Mouse (Mus musculus): Measurements from ENCODE around the gene Sdc4.

The Sdc4 gene

GRCm38 (mm10) chr2:164431676-164432465 is 11.8 kb downstream of the Sdc4 start:
- DNase-seq (ENCODE audit: low read depth): no peak

GRCm38 (mm10) chr2:164430697-164431096 is 13.0 kb downstream of the Sdc4 start:
- DNase-seq (ENCODE audit: low read depth): no peak

DNA sequence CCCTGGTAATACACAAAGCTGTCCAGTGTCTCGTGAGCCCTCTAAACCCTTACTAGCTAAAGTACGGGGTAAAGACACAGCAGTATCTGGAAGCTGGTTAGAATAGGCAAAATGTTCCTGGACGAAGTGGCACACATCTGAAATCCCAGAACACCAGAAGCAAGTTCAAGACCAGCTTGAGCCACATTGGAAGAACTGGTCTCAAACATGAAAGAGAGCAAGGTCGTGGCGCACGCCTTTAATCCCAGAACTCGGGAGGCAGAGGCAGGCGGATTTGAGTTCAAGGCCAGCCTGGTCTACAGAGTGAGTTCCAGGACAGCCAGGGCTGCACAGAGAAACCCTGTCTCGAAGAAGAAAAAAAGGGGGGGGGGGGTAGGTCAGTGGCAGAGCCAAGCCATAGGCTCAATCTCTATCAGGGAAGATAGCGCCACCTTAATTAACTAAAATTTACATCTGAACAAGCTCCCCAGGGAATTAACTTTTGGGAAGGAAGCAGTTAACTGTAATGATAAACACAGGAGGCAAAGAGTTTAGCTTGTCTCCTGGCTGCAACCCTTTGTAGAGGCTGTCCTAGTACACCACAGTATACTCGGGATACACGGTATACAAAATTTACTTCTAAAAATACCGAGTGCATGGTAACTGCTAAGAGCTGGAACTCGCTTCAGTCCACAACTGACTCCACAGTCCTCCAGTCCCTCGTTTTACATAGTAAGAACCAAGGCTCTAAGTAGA is 13.6 kb downstream of the Sdc4 start:
- no peak for DNase-seq (ENCODE audit: low read depth)

- no peak for DNase-seq (ENCODE audit: low read depth)
Measured at GRCm38 (mm10) chr2:164428451-164428850, 15.2 kb downstream of the Sdc4 start.

DNA sequence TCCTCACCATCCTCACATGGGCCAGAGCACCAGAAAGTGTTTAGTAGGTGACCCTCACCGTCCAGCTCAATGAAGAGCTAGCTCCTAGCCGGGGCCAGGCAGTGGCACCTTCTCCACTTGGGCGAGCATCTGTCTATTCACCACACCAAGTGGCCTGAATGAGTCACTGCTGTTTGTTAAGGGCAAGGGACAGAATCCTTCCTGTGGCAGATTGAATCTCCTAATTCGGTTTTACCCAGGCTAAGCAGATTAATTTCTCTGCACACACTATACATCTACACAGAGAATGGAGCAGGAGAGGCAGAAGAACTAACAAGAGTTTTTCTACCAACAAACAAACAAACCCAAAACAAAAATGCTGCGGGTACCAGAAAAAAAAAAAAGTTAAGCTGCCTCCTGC is 16.7 kb downstream of the Sdc4 start:
- DNase-seq (ENCODE audit: low read depth): peak; percentile 37

GRCm38 (mm10) chr2:164426121-164426520 is 17.6 kb downstream of the Sdc4 start:
- no peak for DNase-seq (ENCODE audit: low read depth)

GRCm38 (mm10) chr2:164425401-164425800 is 18.3 kb downstream of the Sdc4 start:
- DNase-seq (ENCODE audit: low read depth): no peak

GRCm38 (mm10) chr2:164424406-164424805 is 19.3 kb downstream of the Sdc4 start:
- no peak for DNase-seq (ENCODE audit: low read depth)

DNA sequence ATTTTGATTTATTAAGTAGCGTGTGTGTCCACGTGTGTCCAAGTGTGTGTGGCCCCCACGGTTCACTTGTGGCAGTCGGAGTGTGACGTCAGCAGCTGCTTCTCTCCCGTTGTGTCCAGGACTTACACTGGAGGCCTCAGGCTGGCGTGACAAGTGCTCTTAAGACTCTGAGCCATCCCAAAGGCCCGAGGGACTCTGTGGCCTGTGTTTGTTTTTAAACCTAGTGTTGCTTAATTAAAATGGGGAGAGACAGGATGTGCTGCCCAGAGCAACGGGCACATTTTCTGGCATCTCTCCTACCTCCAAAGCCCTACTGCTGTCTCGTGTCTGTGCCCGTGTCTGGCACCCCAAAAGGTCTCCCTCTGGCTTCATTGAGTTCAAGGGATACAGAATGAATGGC is 20.2 kb downstream of the Sdc4 start:
- no peak for DNase-seq (ENCODE audit: low read depth)

GRCm38 (mm10) chr2:164422675-164423393 is 20.9 kb downstream of the Sdc4 start:
- peak; percentile 18 for DNase-seq (ENCODE audit: low read depth)

DNA sequence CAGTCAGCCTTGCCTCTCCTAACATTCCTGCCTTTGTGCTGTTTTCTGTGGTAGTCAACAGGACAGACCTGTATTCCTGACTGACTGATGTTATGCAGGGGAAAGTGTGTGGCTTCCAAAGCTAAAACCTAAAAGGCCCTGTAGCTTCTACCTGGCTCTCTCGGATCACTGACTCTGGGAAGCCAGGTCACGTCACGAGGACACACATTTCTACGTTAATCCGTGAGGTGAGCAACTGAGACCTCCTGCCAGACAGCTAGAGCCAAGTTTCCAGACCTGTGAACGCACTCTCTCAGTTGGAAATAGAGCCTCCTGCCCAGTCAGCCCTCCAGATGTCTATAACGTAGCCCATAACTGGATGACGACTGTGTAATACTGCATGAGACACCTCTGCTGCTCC is 21.7 kb downstream of the Sdc4 start:
- no peak for DNase-seq (ENCODE audit: low read depth)

DNA sequence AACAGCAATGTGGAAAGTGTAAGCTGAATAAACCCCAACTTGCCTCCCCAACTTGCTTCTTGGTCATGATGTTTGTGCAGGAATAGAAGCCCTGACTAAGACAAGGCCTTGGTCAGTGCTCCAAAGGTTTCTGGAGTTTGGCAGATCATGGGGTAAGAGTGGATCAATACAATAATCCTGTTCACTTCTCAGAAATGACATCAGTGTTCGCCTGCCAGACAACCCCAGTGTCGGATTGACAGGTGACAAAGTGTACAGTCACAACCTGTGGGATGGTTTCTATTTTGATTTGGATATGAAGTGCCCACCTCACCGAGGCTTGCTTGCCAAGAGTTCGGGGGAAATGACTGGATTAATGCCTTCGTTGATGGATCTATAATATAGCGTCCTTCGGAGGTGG is 22.4 kb downstream of the Sdc4 start:
- no peak for DNase-seq (ENCODE audit: low read depth)

DNA sequence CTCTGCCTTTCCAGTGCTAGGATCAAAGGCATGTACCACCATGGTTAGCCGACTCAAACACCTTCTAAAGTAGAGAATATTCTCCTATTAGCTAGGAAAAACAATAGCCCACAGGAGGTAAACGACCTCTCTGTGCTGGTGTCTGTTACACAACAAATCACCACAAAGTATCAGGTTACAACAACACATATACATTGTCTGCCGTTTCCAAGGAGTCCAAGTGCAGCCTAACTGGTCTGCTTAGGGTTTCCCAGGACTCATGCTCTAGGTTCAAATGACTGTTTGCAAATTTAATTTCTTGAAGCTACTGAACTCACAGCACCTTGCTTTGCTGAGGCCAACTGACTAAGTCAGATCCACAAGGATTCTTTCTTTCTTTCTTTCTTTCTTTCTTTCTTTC is 24.2 kb downstream of the Sdc4 start:
- DNase-seq (ENCODE audit: low read depth): peak; percentile 49

- no peak for DNase-seq (ENCODE audit: low read depth)
Measured at GRCm38 (mm10) chr2:164418308-164418875, 25.3 kb downstream of the Sdc4 start.

DNA sequence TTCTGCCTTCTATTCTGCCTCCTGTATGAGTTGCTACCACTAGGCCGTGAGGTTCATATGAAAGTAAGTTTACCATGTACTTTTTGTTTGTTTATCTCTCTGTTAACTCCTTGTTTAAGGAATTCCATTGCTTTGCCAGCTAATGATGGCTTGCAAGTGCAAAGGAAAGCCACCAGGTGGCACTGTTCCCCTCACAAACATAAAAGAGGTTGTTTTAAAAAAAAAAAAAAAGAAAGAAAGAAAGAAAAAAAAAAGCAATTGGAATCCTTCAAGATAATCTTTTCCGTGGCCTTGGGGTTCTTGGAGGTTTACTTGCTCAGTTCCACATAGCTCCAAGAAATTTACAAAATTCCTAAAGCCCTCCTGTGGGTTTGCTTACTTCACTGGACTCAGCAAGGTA is 26.5 kb downstream of the Sdc4 start:
- peak; percentile 64 for DNase-seq (ENCODE audit: low read depth)

DNA sequence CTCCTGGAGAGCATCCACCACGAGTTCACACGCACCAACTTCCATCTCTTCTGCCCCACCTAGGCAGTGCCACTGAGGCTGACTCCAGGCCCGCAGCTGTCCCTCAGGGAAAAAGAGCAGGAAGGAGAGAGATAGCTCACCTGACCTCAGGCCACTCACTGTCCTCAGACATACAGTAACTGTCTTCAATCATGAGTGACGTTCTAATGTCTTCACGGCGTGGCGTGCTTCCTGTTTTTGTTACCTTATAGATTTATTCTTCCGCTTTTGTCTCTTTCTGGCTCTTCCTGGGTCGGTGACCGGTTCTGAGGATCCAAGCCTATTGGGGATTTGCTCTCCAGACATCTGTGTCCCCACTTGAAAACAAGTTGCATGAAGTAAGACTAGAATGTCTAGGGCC is 29.1 kb downstream of the Sdc4 start:
- no peak for DNase-seq (ENCODE audit: low read depth)

GRCm38 (mm10) chr2:164414167-164414566 is 29.5 kb downstream of the Sdc4 start:
- DNase-seq (ENCODE audit: low read depth): no peak

DNA sequence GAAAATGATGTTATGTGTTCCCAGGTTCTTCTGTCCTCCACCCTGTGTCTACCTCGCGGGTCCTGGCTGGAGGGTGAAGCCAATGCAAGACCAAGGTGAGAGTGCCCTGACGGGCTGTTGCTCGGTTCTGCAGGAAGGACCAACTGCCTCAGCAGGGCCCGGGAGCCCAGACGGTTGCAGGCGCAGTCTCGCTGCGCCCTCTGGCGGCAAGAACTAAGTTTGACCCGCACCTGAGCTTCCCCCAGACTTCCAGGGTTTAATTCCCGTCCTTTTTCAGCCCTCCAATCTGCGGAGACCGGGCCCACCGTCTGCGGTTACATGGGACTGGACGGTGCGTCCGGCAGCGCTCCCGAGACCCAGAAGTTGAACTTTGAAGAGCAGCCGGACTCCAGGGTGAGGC is 36.0 kb downstream of the Sdc4 start:
- DNase-seq (ENCODE audit: low read depth): peak; percentile 46

GRCm38 (mm10) chr2:164405519-164405918 is 38.2 kb downstream of the Sdc4 start:
- no peak for DNase-seq (ENCODE audit: low read depth)

- DNase-seq (ENCODE audit: low read depth): no peak
Measured at GRCm38 (mm10) chr2:164405060-164405459, 38.6 kb downstream of the Sdc4 start, which contains the start of gene Matn4. Matn4 (minus strand) TSS chr2:164405160.

DNA sequence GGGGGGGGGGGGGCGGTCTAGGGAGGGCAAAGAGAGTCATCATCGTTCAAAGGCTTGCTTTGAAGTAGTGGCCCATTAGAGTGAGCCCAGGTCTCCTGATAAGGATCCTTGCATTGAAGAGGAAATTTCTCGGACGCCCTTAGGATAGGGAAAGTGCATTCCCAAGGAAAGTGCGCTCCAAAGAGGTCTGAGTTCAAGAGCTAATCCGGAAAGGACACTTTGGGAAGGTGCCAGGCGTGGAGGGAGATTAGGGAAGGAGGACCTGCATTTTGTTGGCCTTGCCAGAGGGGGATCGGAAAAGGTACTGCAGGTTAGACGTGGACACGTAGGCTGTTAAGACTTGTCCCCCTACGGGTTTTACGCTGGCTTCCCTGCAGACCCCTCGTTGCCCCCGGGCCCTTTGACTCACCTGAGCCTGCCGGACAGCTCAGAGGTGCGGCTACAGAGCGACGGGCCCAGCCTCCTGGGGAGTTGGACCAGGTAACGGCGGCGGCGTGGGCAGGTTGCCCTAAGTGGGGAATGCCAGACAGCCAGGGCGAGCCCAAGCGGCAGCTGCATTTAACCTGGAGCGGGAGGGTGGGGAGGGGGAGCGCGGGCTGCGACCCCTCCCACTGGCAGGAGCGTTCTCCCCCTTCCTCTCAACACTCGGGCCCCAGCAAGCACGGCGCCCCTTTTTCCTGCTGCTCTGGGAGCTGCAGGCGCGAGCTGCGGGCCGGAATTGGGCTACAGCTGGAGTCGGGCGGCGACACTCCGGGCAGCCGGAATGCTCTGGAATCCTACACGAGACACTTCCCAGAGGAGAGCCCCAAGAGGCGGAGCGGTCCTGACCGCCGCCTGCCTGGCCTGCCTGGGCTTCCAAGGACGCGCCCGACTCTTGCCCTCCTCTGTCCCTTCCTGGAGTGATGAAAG is 39.4 kb downstream of the Sdc4 start:
- no peak for DNase-seq (ENCODE audit: low read depth)

Measured in 416B (cell line).